ENCODE assay signal across 38 mouse cellular contexts in genomic region chr3:59160465-59160864, GRCm38 (mm10). TPM values are rescaled to one million over a fixed set of nuclear protein-coding genes. Genes with fewer than 3 reads are reported as not detected.
"Had no signal": no experiment of that assay in that cellular context is flagged by ENCODE, and none has a peak within 500 bp of the region (broad histone marks: within the 10 kb centered on the region; RNA-seq: fewer than 3 reads in every experiment).

No protein-coding gene starts in this region.

- H3K36me3 ChIP-seq: heart, embryonic 10.5 days; heart, embryonic 12.5 days; hindbrain, embryonic 10.5 days; hindbrain, embryonic 12.5 days; intestine, embryonic 15.5 days; limb, embryonic 10.5 days; limb, embryonic 12.5 days; liver, embryonic 13.5 days had no signal

- ATAC-seq: hindbrain, embryonic 16.5 days; inflammation-experienced regulatory T-cells, adult 6 months; intestine, embryonic 15.5 days; intestine, postnatal 0 days had no signal

- H3K4me1 ChIP-seq: heart, embryonic 10.5 days; heart, embryonic 12.5 days; hindbrain, embryonic 10.5 days; hindbrain, embryonic 12.5 days; intestine, embryonic 15.5 days; limb, embryonic 10.5 days; limb, embryonic 12.5 days; liver, embryonic 13.5 days had no signal

- H3K9ac ChIP-seq: heart, embryonic 12.5 days; hindbrain, embryonic 12.5 days; hindbrain, embryonic 14.5 days; intestine, embryonic 15.5 days; limb, embryonic 12.5 days; liver, embryonic 13.5 days had no signal

- H3K27ac ChIP-seq: heart, embryonic 10.5 days; hindbrain, embryonic 10.5 days; hindbrain, embryonic 12.5 days; hindbrain, embryonic 14.5 days; intestine, embryonic 15.5 days; limb, embryonic 10.5 days; limb, embryonic 12.5 days; liver, embryonic 13.5 days had no signal

- H3K4me2 ChIP-seq: heart, embryonic 12.5 days; hindbrain, embryonic 12.5 days; hindbrain, embryonic 14.5 days; intestine, embryonic 15.5 days; limb, embryonic 12.5 days; liver, embryonic 11.5 days; liver, embryonic 13.5 days had no signal

- H3K27me3 ChIP-seq: heart, embryonic 12.5 days; hindbrain, embryonic 12.5 days; intestine, embryonic 15.5 days; limb, embryonic 12.5 days; liver, embryonic 13.5 days had no signal

- H3K4me3 ChIP-seq: heart, embryonic 10.5 days; heart, embryonic 12.5 days; hindbrain, embryonic 10.5 days; hindbrain, embryonic 12.5 days; intestine, embryonic 15.5 days; limb, embryonic 10.5 days; limb, embryonic 12.5 days; liver, embryonic 13.5 days had no signal

- DNase-seq: gastrocnemius, postnatal 14 days; gastrocnemius, postnatal 36 days; heart, adult 18-20 months; heart, postnatal 10 days; heart, postnatal 4 days; kidney, adult 18-20 months; kidney, adult 8-10 months; kidney, postnatal 10 days; kidney, postnatal 36 days; layer of hippocampus, adult 9-11 months; layer of hippocampus, postnatal 36 days; liver; liver, embryonic 13.5 days had no signal

- H3K9me3 ChIP-seq: heart, embryonic 10.5 days; heart, embryonic 12.5 days; hindbrain, embryonic 10.5 days; hindbrain, embryonic 12.5 days; intestine, embryonic 15.5 days; limb, embryonic 10.5 days; limb, embryonic 12.5 days; liver, embryonic 13.5 days had no signal

RNA-seq across cellular contexts. Expression of gene Gpr87, which starts 34.4 kb away (rescaled TPM):
- total RNA-seq: gastrocnemius, adult 18-20 months; gastrocnemius, adult 8-10 months; gastrocnemius, postnatal 14 days; gastrocnemius, postnatal 36 days; heart, adult 18-20 months; heart, adult 8-10 months; heart, postnatal 10 days; heart, postnatal 25 days; heart, postnatal 4 days; layer of hippocampus, adult 18-20 months; layer of hippocampus, adult 8-10 months; layer of hippocampus, postnatal 14 days; layer of hippocampus, postnatal 36 days; left cerebral cortex, adult 18-20 months; left cerebral cortex, adult 8-10 months; left cerebral cortex, postnatal 10 days; left cerebral cortex, postnatal 36 days had no signal
- polyA plus RNA-seq: heart, embryonic 14.5 days; hindbrain, embryonic 12.5 days; hindbrain, embryonic 14.5 days; inflammation-experienced regulatory T-cells, adult 6 months; intestine, embryonic 15.5 days; intestine, postnatal 0 days; large intestine, adult 2 months; liver, embryonic 11.5 days; liver, embryonic 13.5 days had no signal

RNA-seq across cellular contexts. Expression of gene Gpr171, which starts 58.8 kb away (rescaled TPM):
- total RNA-seq: gastrocnemius, postnatal 14 days; gastrocnemius, postnatal 36 days; heart, postnatal 10 days; heart, postnatal 4 days; layer of hippocampus, adult 18-20 months; layer of hippocampus, adult 8-10 months; layer of hippocampus, postnatal 14 days; layer of hippocampus, postnatal 36 days; left cerebral cortex, adult 18-20 months; left cerebral cortex, adult 8-10 months; left cerebral cortex, postnatal 10 days; left cerebral cortex, postnatal 36 days had no signal
